Mouse (Mus musculus) limb, embryonic 10.5 days (tissue): ENCODE results near the gene Zfp54. TPM values are rescaled to one million over a fixed set of nuclear protein-coding genes. Genes with fewer than 3 reads are reported as not detected.
"Not testable (repeated sequence)": the region's sequence is repeated elsewhere in the genome, so short reads cannot be mapped to it uniquely, and the experiment has no call there.

Experiments used
- DNase-seq: peaks from one replicate; pipeline ENCODE4 v3.0.0-alpha.2; 2017; ENCODE audit warnings: low spot score
- H3K27ac ChIP-seq: fragments of 300-500 bp; sonication (generic); 2 replicates; pipeline ENCODE4 v1.5.1; 2016; ENCODE audit warnings: mild to moderate bottlenecking
- H3K27me3 ChIP-seq: fragments of 300-500 bp; sonication (generic); 2 replicates; pipeline ENCODE4 v1.6.1; 2016; ENCODE audit warnings: low read depth, mild to moderate bottlenecking; ENCODE audit not compliant: poor library complexity, severe bottlenecking
- H3K36me3 ChIP-seq: fragments of 300-500 bp; sonication (generic); 2 replicates; pipeline ENCODE4 v1.6.1; 2016; ENCODE audit warnings: mild to moderate bottlenecking, moderate library complexity
- H3K4me1 ChIP-seq: fragments of 300-500 bp; sonication (generic); 2 replicates; pipeline ENCODE4 v1.6.1; 2016
- H3K4me3 ChIP-seq: fragments of 300-500 bp; sonication (generic); 2 replicates; pipeline ENCODE4 v1.5.1; 2016; ENCODE audit warnings: mild to moderate bottlenecking, moderate library complexity
- H3K9me3 ChIP-seq: fragments of 300-500 bp; sonication (generic); replicated peaks from 2 replicates; pipeline ENCODE4 v1.6.1; 2016; ENCODE audit warnings: mild to moderate bottlenecking
- WGBS: fragments of 180-500 bp; shearing (Covaris S2); methylation state at CpG from one replicate; pipeline ENCODE4 v1.1.7; 2016; 5-methylcytosine and 5-hydroxymethylcytosine counted together
- polyA plus RNA-seq: library from polyadenylated mRNA; unstranded; fragments of >200 nt; fragmentation: Nextera tagmentation; extraction: Ambion mirVana; gene quantifications from 2 replicates; pipeline ENCODE4 v1.2.1, GENCODE M21; 2016

Gene Zfp54
- polyA plus RNA-seq = 2.7 and 3.4 TPM in 2 replicates

DNA sequence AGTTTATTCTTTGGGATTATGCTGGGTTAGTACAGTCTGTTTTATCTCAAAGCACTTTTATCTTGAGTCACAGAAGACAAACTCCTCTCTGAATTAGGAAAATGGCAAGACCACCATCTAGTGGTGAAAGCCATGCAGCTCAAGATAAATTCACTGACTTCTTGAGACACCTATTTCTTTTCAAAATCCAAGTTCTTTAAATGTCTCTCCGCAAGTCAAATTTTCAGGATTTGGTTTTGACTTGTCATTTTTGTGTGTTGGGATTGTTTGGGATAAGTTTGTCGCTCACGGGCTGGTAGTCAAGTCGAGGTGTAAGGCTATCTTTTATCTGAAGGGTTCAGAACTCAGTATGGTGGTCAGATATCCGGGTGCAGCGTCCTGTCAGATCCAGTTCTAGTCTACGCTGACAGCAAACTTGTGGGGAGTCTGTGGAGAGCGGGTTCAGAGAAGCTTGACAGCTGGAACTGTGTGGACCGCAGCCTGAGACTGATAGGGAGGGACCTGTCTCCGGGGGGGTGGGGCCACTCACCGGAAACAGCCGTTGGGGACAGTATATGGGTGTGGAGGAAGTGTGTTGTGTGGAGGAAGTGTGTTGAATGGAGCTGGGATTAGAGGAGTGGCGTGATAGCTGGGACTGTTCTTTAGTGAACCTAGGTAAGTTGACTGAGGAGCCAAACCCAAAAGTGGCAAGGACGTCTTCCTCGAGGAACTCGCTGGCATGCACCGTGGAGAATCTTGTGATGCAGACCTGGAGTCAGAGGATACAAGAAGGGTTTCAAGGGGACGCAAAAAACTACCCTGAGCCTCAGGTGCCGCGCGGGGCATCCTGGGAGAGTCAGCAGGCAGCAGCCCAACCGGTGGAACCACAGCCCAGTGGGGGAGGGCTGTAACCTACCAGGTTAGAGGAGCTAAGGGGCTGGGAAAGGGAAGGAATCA lies at the start of gene Zfp54:
Gene Zfp54, plus strand, starts transcription at position 564 of the 936 bp plus-strand sequence.
- Histone ChIP-seq H3K27me3 (no peaks in the 10 kb centered on the region), H3K36me3 (no peaks in the 10 kb centered on the region), H3K9me3 (no peaks in the 10 kb centered on the region), H3K4me1 (peaks cover 7% of the 10 kb centered on the region), H3K27ac (peak within 1 kb of the TSS; percentile 79), H3K4me3 (peak within 1 kb of the TSS; percentile 61)
- peak; percentile 67 for DNase-seq
- 1% methylated on average over 22 of the region's 22 CpGs for WGBS

DNA sequence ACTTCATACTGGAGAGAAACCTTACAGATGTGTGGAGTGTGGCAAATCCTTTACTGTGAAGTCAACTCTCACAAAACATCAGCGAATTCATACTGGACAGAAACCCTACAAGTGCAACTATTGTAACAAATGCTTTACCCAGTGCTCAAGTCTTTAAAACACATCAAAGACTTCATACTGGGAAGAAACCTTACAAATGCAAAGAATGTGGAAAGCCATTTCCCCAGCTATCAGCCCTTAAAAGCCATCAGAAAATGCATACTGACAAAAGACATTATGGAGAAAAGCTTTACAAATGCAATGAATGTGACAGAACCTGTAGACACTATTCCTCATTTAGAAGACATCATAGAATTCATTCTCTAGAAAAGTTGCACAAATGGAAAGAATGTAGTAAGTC lies 47.7 kb upstream of the Zfp54 start:
- Histone ChIP-seq H3K27me3 (no peaks in the 10 kb centered on the region), H3K4me3 (no peak overlapping the region), H3K36me3 (no peaks in the 10 kb centered on the region), H3K4me1 (no peaks in the 10 kb centered on the region), H3K9me3 (no peaks in the 10 kb centered on the region), H3K27ac (no peak overlapping the region)
- WGBS = 79% methylated on average over 1 of the region's 1 CpGs
- no peak for DNase-seq

GRCm38 (mm10) chr17:21383391-21384056 lies 39.5 kb upstream of the Zfp54 start, which contains the start of gene Zfp677:
Gene Zfp677 (plus strand): TSS chr17:21383748.
- no peaks in the 10 kb centered on the region for H3K36me3 ChIP-seq
- peak within 1 kb of the TSS; percentile 66; the same call in 1 of the 2 replicates for H3K27ac ChIP-seq
- no peaks in the 10 kb centered on the region for H3K27me3 ChIP-seq
- H3K9me3 ChIP-seq = no peaks in the 10 kb centered on the region
- DNase-seq = peak; percentile 76
- H3K4me3 ChIP-seq = peak within 1 kb of the TSS; percentile 60
- 0 out of 2 replicates have a peak, but pooled peaks cover 6% of the 10 kb centered on the region for H3K4me1 ChIP-seq
- WGBS = 6% methylated on average over 20 of the region's 20 CpGs

- no peaks in the 10 kb centered on the region for H3K9me3 ChIP-seq
- no peaks in the 10 kb centered on the region for H3K36me3 ChIP-seq
- 0 out of 2 replicates have a peak, but pooled peaks cover 6% of the 10 kb centered on the region for H3K4me1 ChIP-seq
- peak overlapping the region; percentile 66; the same call in 1 of the 2 replicates for H3K27ac ChIP-seq
- no peak for DNase-seq
- peak overlapping the region; percentile 60 for H3K4me3 ChIP-seq
- 12% methylated on average over 8 of the region's 8 CpGs for WGBS
- H3K27me3 ChIP-seq = no peaks in the 10 kb centered on the region
These were observed 39.0 kb upstream of the Zfp54 start for GRCm38 (mm10) chr17:21384057-21384411.

DNA sequence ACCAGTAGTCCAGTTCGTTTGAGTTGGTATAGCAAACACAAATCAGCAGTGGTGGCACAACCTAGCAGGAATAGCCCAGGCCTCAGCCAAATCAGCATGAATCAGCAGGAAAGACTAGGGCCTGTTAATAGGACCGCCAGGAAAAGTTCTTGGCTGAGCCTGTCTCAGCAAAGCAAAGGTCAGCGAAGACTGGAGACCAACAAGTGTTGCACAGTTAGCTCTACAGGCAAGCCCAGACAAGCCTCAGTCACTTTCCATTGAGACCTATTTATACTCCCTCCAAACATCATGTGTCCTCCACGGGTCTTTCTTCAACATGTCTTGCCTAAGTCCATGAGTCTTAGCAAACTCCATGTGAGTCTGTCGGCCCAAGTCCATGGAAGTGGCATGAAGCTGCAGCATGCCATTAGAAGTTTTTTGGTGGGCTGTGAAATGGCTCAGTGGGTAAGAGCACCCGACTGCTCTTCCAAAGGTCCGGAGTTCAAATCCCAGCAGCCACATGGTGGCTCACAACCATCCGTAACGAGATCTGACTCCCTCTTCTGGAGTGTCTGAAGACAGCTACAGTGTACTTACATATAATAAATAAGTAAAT lies 15.9 kb downstream of the Zfp54 start:
- H3K4me3 ChIP-seq, H3K27me3 ChIP-seq, DNase-seq, H3K27ac ChIP-seq, H3K36me3 ChIP-seq, H3K4me1 ChIP-seq, H3K9me3 ChIP-seq: not testable (repeated sequence)
- WGBS = 83% methylated on average over 9 of the region's 9 CpGs

GRCm38 (mm10) chr17:21449669-21450068 lies 26.6 kb downstream of the Zfp54 start:
- Histone ChIP-seq H3K9me3 (no peaks in the 10 kb centered on the region), H3K4me1 (peaks cover 7% of the 10 kb centered on the region), H3K36me3 (0 out of 2 replicates have a peak, but pooled peaks cover 8% of the 10 kb centered on the region), H3K27ac (peak overlapping the region; percentile 87), H3K4me3 (peak overlapping the region; percentile 63), H3K27me3 (no peaks in the 10 kb centered on the region)
- 0% methylated on average over 3 of the region's 3 CpGs for WGBS
- DNase-seq = peak; percentile 56

GRCm38 (mm10) chr17:21450138-21450704 lies 27.2 kb downstream of the Zfp54 start, which contains the start of gene Zfp51:
Gene Zfp51 (plus strand): TSS chr17:21450374.
- Histone ChIP-seq H3K9me3 (no peaks in the 10 kb centered on the region), H3K36me3 (0 out of 2 replicates have a peak, but pooled peaks cover 8% of the 10 kb centered on the region), H3K4me1 (peaks cover 7% of the 10 kb centered on the region), H3K27me3 (no peaks in the 10 kb centered on the region), H3K27ac (peak within 1 kb of the TSS; percentile 87), H3K4me3 (peak within 1 kb of the TSS; percentile 63)
- under 1% methylated on average over 26 of the region's 26 CpGs for WGBS
- DNase-seq = peak; percentile 86

DNA sequence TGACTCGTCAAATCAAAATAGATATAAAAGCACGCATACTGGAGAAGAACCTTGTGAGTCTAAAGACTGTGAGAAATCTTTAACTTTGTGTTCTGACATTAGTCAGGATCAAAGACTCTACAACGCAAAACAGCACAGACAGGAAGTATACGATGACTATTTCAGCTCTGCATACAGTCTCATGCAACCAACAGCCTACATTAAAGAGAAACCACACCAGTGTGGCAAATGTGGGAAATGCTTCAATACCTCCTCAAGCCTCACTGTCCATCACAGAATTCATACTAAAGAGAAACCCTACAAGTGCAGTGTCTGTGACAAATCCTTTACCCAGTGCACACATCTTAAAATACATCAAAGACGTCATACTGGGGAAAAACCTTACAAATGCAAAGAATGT lies 40.5 kb downstream of the Zfp54 start:
- WGBS = 94% methylated on average over 5 of the region's 5 CpGs

GRCm38 (mm10) chr17:21472032-21472652 lies 49.1 kb downstream of the Zfp54 start:
- no peak for DNase-seq
- 73% methylated on average over 3 of the region's 3 CpGs for WGBS
- Histone ChIP-seq H3K4me1 (peaks cover 20% of the 10 kb centered on the region), H3K4me3 (no peak overlapping the region), H3K27me3 (no peaks in the 10 kb centered on the region), H3K9me3 (no peaks in the 10 kb centered on the region), H3K36me3 (no peaks in the 10 kb centered on the region), H3K27ac (peak overlapping the region; percentile 81; the same call in 1 of the 2 replicates)

More for the DNA sequence above, 40.5 kb downstream of the Zfp54 start:
- H3K4me1 ChIP-seq = no peaks in the 10 kb centered on the region
- peaks cover 67% of the 10 kb centered on the region for H3K36me3 ChIP-seq
- no peak overlapping the region for H3K4me3 ChIP-seq
- H3K9me3 ChIP-seq = no peaks in the 10 kb centered on the region
- H3K27ac ChIP-seq = no peak overlapping the region
- no peak for DNase-seq
- no peaks in the 10 kb centered on the region for H3K27me3 ChIP-seq

- H3K4me3 ChIP-seq = 0 out of 2 replicates have a peak overlapping the region, but pooled peaks have one; percentile 19
- peak overlapping the region; percentile 81 for H3K27ac ChIP-seq
- WGBS = 70% methylated on average over 2 of the region's 2 CpGs
- H3K27me3 ChIP-seq = no peaks in the 10 kb centered on the region
- no peak for DNase-seq
- H3K4me1 ChIP-seq = peaks cover 20% of the 10 kb centered on the region
- no peaks in the 10 kb centered on the region for H3K9me3 ChIP-seq
- H3K36me3 ChIP-seq = no peaks in the 10 kb centered on the region
These were observed 49.8 kb downstream of the Zfp54 start for GRCm38 (mm10) chr17:21472653-21473307.

DNA sequence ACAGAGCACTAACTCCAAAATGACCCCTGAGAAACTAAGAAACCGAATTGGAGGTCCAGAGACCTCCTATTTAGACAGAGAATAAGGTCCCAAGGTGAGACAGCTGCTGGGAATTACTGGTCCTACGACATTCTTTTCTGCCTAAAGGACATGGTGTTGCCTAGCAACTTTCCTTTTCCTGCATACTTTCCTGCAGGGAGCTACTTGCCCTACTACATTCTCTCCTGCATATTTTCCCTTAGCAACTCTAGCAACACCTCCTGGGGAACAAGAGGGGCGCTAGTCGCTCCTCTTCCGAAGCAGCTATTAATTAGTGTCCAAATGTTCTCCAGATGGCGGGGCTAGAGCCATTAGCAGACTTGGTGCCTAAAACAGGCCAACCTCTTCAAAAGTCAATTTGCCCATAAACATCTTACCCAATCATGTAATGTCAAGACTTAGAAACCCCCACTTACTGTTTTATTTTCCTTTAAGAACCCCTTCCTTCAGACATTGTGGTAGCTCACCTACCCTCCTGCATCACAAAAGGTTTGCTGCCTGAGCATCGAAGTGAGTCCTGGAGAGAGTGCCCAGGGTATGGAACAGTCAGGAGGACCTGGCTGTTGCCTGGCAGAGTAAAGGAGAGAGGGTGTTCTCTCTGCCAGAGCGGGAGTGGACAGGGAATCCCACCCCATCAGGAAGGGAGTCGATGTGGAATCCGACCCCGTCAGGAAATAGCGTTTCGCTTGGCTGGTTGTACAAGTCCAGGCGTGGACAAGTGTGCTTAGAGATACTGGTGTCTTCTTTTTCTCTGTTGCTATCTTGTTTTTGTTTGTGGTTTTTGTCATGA lies 50.5 kb downstream of the Zfp54 start:
- peaks cover 20% of the 10 kb centered on the region for H3K4me1 ChIP-seq
- H3K27ac ChIP-seq = peak overlapping the region; percentile 81
- no peaks in the 10 kb centered on the region for H3K9me3 ChIP-seq
- no peaks in the 10 kb centered on the region for H3K27me3 ChIP-seq
- 32% methylated on average over 14 of the region's 14 CpGs for WGBS
- DNase-seq = peak; percentile 61
- H3K36me3 ChIP-seq = no peaks in the 10 kb centered on the region
- H3K4me3 ChIP-seq = 0 out of 2 replicates have a peak overlapping the region, but pooled peaks have one; percentile 19
